Mouse (Mus musculus): ENCODE measurements around the gene Sgta. TPM values are rescaled to one million over a fixed set of nuclear protein-coding genes. Genes with fewer than 3 reads are reported as not detected.
"Not testable (repeated sequence)": the region's sequence is repeated elsewhere in the genome, so short reads cannot be mapped to it uniquely, and the experiment has no call there.

Sgta gene
- polyA plus RNA-seq, 1 experiment, result 66.8 TPM

DNA sequence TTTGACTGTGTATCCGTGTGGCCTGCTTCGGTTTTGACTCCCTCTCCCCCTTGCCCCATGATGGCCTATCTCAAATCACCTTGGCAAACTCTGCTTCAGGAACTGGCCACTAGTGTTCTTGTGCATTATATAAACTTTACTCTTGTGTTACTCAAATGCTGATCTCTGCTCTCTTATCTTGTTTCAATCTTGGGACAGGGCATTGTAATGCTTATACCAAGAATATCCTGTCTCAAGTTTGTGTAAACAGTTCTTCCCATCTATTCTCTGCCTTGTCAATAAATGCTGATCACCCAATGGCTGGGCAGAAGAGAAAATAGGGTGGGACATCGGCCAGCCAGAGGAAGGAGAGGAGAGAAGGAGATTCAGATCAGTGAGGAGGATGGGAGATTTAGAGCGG is 2.7 kb upstream of the Sgta start:
- no peak overlapping the region for H3K4me3 ChIP-seq (ENCODE audit: insufficient read depth, low read length)
- peaks cover 8% of the 10 kb centered on the region; the same call in 1 of the 2 replicates for H3K4me1 ChIP-seq (ENCODE audit: control insufficient read depth, insufficient read depth, low read length)
- no peak overlapping the region for H3K27ac ChIP-seq (ENCODE audit: insufficient read depth, low read depth, low read length)
- no peak for TF ChIP-seq POLR2A (IDR thresholded peaks at IDR 0.05; ENCODE audit: borderline replicate concordance, low read depth, low read length)
- no peak for TF ChIP-seq CTCF (IDR thresholded peaks at IDR 0.05; ENCODE audit: low read depth, low read length)

DNA sequence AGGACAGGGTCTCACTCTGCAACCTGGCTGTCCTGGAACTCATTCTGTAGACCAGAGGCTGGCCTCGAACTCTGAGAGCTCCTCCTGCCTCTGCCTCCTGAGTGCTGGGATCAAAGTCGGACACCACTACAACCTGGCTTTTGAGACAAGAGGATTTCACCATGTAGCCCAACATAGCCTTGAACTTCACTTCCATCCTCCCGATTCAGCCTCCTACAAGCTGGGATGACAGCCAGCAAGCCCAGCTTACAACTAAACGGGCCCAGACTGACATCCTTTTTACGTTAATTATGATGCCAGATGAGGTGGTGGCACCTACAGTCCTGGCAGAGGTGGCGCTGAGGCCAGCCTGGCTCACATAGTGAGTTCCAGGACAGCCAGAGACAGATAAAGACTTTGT is 1.1 kb downstream of the Sgta start:
- peak overlapping the region; percentile 98 for H3K4me3 ChIP-seq (ENCODE audit: insufficient read depth, low read length)
- H3K27ac ChIP-seq (ENCODE audit: insufficient read depth, low read depth, low read length), result no peak overlapping the region
- TF ChIP-seq CTCF (IDR thresholded peaks at IDR 0.05; ENCODE audit: low read depth, low read length) (no peak), POLR2A (IDR thresholded peaks at IDR 0.05; ENCODE audit: borderline replicate concordance, low read depth, low read length) (no peak)
- H3K4me1 ChIP-seq (ENCODE audit: control insufficient read depth, insufficient read depth, low read length), result peaks cover 8% of the 10 kb centered on the region; the same call in 1 of the 2 replicates

DNA sequence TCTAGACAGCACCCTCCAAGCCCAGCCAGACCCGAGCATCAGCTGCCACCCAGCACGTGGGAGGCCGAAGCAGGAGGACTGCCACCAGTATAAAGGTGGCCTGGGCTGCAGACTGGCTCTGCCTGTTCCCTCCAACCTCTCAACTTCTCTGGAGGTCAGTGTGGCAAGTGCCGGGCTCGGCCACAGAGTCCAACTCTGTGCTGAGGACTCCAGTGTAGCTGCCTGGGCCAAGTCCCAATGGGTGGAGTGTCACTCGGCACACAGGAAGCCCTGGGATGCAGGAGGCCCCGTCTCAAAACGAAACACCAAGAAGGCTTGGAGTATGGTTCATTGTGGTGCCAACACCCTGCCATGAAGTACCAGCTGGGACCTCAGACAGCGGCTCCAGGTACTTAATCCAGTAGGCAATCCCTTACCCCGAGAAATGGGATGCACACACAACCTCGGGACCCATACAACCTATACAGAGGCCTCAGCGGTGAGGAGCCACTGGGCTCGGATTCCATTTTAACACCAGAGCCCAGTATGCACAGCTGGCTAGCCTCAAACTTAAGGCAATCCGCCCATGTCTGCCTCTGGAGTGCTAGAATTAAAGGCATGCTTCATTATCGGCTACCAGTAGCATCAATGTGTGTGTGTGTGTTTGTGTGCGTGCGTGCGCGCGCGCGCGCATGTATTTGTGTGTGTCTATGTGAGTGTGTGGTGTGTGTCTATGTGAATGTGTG is 2.4 kb downstream of the Sgta start:
- H3K4me1 ChIP-seq (ENCODE audit: control insufficient read depth, insufficient read depth, low read length), result peaks cover 8% of the 10 kb centered on the region; the same call in 1 of the 2 replicates
- H3K4me3 ChIP-seq (ENCODE audit: insufficient read depth, low read length), result no peak overlapping the region
- H3K27ac ChIP-seq (ENCODE audit: insufficient read depth, low read depth, low read length), result no peak overlapping the region
- TF ChIP-seq CTCF (IDR thresholded peaks at IDR 0.05; ENCODE audit: low read depth, low read length) (no peak), POLR2A (IDR thresholded peaks at IDR 0.05; ENCODE audit: borderline replicate concordance, low read depth, low read length) (no peak)

DNA sequence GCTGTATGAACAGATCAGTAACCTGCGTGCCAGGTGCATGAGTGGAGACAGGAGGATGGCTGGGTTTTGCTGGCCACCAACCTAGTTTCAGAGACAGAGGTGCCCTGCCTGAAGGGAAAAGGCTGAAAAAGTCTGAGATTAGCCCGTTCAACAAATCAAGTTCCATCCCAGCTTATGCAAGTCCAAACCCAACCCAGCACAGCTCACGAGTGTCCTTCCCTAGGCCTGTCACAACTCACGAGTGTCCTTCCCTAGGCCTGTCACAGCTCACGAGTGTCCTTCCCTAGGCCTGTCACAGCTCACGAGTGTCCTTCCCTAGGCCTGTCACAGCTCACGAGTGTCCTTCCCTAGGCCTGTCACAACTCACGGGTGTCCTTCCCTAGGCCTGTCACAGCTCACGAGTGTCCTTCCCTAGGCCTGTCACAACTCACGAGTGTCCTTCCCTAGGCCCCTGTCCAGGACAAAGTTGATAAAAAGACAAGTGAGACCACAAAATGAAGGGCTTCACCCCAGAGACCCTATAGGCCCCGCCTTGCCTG is 4.1 kb downstream of the Sgta start:
- not testable (repeated sequence) for H3K27ac ChIP-seq (ENCODE audit: insufficient read depth, low read depth, low read length); H3K4me1 ChIP-seq (ENCODE audit: control insufficient read depth, insufficient read depth, low read length); H3K4me3 ChIP-seq (ENCODE audit: insufficient read depth, low read length)

DNA sequence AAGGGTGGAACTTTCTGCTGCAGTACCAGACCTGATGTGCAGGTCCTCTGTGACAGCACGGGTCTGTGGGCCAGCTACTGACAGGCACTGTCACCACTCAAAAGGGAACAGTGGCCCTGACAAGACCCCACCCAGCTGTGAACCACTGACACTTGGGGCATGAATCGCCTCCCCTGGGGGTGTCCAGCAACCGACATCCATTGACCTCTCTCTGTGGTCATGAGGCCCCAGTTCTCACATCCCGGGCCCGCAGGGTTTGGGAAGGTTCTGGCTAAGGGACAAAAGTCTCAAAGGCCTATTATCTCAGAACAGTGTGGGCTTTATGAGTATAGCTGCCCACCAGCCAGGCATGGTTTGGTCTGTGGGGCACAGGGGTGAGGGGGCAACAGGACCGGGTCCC is 4.8 kb downstream of the Sgta start:
- TF ChIP-seq POLR2A (IDR thresholded peaks at IDR 0.05; ENCODE audit: borderline replicate concordance, low read depth, low read length), result no peak
- TF ChIP-seq CTCF (IDR thresholded peaks at IDR 0.05; ENCODE audit: low read depth, low read length), result no peak
- Histone ChIP-seq H3K4me3 (ENCODE audit: insufficient read depth, low read length) (no peak overlapping the region), H3K27ac (ENCODE audit: insufficient read depth, low read depth, low read length) (no peak overlapping the region), H3K4me1 (ENCODE audit: control insufficient read depth, insufficient read depth, low read length) (peaks cover 6% of the 10 kb centered on the region; the same call in 1 of the 2 replicates)

DNA sequence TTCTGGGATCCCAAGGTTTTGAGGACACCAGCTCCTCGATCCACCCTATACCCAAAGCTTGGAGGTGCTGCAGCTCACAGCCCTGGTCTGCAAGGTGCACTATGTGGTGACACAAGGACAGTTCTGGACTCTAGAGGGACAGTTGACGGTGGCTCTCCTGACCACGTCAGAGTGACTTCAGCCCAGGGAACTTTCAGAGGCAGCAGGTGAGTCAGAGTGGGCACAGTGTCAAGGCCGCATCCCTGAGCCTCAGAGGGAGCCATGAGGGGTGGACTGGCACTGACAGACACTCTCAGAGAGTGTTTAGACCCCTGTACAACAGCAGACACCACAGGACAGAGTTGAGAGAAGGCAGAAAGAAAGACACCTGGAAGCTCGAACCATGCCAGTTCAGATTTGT is 7.4 kb downstream of the Sgta start:
- H3K4me1 ChIP-seq (ENCODE audit: control insufficient read depth, insufficient read depth, low read length), result no peaks in the 10 kb centered on the region
- H3K4me3 ChIP-seq (ENCODE audit: insufficient read depth, low read length), result no peak overlapping the region
- H3K27ac ChIP-seq (ENCODE audit: insufficient read depth, low read depth, low read length), result no peak overlapping the region
- no peak for TF ChIP-seq CTCF (IDR thresholded peaks at IDR 0.05; ENCODE audit: low read depth, low read length)
- TF ChIP-seq POLR2A (IDR thresholded peaks at IDR 0.05; ENCODE audit: borderline replicate concordance, low read depth, low read length), result no peak

DNA sequence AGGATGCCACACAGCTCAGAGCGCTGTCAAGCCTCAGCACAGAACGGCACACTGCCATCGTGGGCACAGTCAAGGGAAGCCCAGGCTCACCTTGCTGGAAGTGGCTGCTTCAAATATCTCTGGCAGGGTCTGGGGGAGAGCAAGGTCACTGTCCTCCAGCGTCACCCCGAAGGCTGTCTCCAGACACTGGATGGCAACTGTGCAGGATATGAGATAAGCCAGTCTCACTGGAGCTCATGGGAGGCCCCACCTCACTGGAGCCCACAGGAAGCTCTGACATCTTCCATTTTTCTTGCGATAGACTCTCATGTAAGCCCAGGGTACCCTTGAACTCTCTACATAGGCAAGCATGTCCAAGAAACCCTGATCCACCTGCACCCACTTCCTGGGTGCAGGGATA is 8.8 kb downstream of the Sgta start:
- Histone ChIP-seq H3K4me3 (ENCODE audit: insufficient read depth, low read length) (no peak overlapping the region), H3K27ac (ENCODE audit: insufficient read depth, low read depth, low read length) (no peak overlapping the region), H3K4me1 (ENCODE audit: control insufficient read depth, insufficient read depth, low read length) (no peaks in the 10 kb centered on the region)
- TF ChIP-seq POLR2A (IDR thresholded peaks at IDR 0.05; ENCODE audit: borderline replicate concordance, low read depth, low read length), result no peak
- no peak for TF ChIP-seq CTCF (IDR thresholded peaks at IDR 0.05; ENCODE audit: low read depth, low read length)

DNA sequence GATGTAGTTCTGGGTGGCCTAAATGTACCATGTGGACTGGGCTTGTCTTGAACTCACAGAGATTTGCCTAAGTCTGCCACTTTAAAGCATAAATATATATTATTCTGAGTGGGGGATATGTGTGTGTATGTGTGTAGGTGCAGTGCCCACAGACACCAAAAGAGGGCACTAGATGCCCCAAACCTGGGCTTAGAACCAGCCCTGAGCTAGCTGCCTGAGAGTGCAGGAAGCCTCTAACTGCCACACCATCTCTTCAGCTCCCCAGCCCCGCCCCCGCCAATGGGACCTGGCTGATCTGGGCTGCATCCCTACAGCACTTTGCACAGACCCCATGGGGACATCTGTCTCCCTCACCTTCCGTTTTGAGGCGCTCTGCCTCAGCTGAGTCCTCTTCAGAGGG is 9.3 kb downstream of the Sgta start:
- Histone ChIP-seq H3K4me1 (ENCODE audit: control insufficient read depth, insufficient read depth, low read length) (no peaks in the 10 kb centered on the region), H3K27ac (ENCODE audit: insufficient read depth, low read depth, low read length) (no peak overlapping the region), H3K4me3 (ENCODE audit: insufficient read depth, low read length) (no peak overlapping the region)
- no peak for TF ChIP-seq POLR2A (IDR thresholded peaks at IDR 0.05; ENCODE audit: borderline replicate concordance, low read depth, low read length)

DNA sequence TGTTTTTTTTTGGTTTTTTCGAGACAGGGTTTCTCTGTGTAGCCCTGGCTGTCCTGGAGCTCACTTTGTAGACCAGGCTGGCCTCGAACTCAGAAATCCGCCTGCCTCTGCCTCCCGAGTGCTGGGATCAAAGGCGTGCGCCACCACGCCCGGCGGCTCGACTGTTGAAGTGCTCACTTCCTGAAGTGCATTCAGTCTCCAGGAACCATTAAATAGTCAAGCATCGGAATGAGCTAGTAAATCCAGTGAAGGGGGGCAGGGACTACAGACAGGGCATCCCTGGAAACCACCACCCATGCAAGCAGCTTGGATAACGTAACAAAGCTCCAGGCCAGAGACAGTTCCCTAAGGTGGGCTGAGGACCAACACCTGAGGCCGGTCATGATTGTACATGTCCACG is 14.7 kb downstream of the Sgta start:
- H3K4me1 ChIP-seq (ENCODE audit: control insufficient read depth, insufficient read depth, low read length); H3K4me3 ChIP-seq (ENCODE audit: insufficient read depth, low read length); H3K27ac ChIP-seq (ENCODE audit: insufficient read depth, low read depth, low read length): not testable (repeated sequence)

DNA sequence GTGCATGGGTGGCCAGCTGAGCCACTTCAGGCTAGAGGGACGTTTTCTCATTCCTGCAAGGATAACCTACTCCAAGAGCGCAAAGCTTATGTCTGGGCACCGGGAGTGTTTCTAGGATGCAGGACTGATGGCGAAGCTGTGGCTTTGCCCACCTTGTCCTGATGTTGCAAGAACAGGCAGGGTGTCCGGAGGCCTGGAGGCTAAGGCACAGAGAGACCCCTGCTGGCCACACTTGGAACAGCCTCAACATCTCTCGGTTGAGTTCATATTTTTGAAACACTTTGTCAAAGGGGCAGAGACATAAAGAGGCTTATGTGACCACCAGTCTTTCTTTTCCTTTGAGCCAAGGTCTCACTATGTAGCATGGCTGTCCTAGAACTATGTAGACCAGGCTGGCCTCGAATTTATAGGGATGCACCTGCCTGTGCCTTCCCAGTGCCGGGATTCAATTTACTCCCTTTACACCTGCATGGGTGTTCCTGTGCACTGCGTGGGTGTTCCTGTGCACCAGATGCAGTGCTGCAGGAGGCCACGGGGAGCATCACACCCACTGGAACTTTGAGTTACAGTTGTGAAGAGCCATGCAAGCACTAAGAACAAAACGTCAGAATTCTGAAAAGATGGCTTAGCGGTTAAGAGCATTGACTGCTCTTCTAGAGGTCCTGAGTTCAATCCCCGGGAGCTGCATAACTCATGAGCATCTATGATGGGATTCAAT is 18.4 kb downstream of the Sgta start:
- Histone ChIP-seq H3K4me3 (ENCODE audit: insufficient read depth, low read length) (no peak overlapping the region), H3K4me1 (ENCODE audit: control insufficient read depth, insufficient read depth, low read length) (no peaks in the 10 kb centered on the region), H3K27ac (ENCODE audit: insufficient read depth, low read depth, low read length) (no peak overlapping the region)
- peak; percentile 86 for TF ChIP-seq CTCF (IDR thresholded peaks at IDR 0.05; ENCODE audit: low read depth, low read length)
- no peak for TF ChIP-seq POLR2A (IDR thresholded peaks at IDR 0.05; ENCODE audit: borderline replicate concordance, low read depth, low read length)
